Mouse (Mus musculus) hindbrain, postnatal 0 days (tissue): Measurements from ENCODE around the gene Phrf1. TPM values are rescaled to one million over a fixed set of nuclear protein-coding genes. Genes with fewer than 3 reads are reported as not detected.
A peak's percentile ranks its signal among the peaks of the same experiment; 100 is the strongest.

Experiments used
- ATAC-seq: fragments of 200-750 bp; cut with Nextera tagmentation; 2 replicates; pipeline ENCODE4 v1.8.0; 2017; ENCODE audit warnings: mild to moderate bottlenecking, moderate TSS enrichment, moderate library complexity
- DNase-seq: peaks from one replicate; pipeline ENCODE4 v3.0.0-alpha.2; 2015; ENCODE audit warnings: low spot score
- H3K27ac ChIP-seq: fragments of 300-500 bp; sonication (generic); 2 replicates; pipeline ENCODE4 v1.5.1; 2014; ENCODE audit warnings: mild to moderate bottlenecking
- H3K27me3 ChIP-seq: fragments of 300-500 bp; sonication (generic); 2 replicates; pipeline ENCODE4 v1.6.1; 2014; ENCODE audit warnings: low read length, mixed read lengths; ENCODE audit not compliant: insufficient read depth
- H3K36me3 ChIP-seq: fragments of 300-500 bp; sonication (generic); 2 replicates; pipeline ENCODE4 v1.6.1; 2014; ENCODE audit warnings: low read length, mixed read lengths; ENCODE audit not compliant: insufficient read depth
- H3K4me1 ChIP-seq: fragments of 300-500 bp; sonication (generic); 2 replicates; pipeline ENCODE4 v1.6.1; 2014; ENCODE audit warnings: antibody characterized with exemption, low read length, mixed read lengths; ENCODE audit not compliant: insufficient read depth
- H3K4me2 ChIP-seq: fragments of 300-500 bp; sonication (generic); 2 replicates; pipeline ENCODE4 v1.6.1; 2014; ENCODE audit warnings: low read depth, mild to moderate bottlenecking, low read length, moderate library complexity, mixed read lengths
- H3K4me3 ChIP-seq: fragments of 300-500 bp; sonication (generic); 2 replicates; pipeline ENCODE4 v1.5.1; 2014; ENCODE audit warnings: low read length
- H3K9ac ChIP-seq: fragments of 300-500 bp; sonication (generic); replicated peaks from 2 replicates; pipeline ENCODE4 v1.6.1; 2014; ENCODE audit warnings: mild to moderate bottlenecking, low read length, moderate library complexity, mixed read lengths
- H3K9me3 ChIP-seq: fragments of 300-500 bp; sonication (generic); 2 replicates; pipeline ENCODE4 v1.6.1; 2016; ENCODE audit warnings: low read length, mixed read lengths
- CTCF ChIP-seq: IDR thresholded peaks from 2 replicates; pipeline ENCODE4 v1.5.1; 2016; ENCODE audit warnings: antibody characterized with exemption, control low read depth, low read depth
- WGBS: fragments of 180-500 bp; shearing (Covaris S2); extraction: QIAGEN DNeasy Blood & Tissue Kit; methylation state at CpG from one replicate; pipeline ENCODE4 v1.1.7; 2014; 5-methylcytosine and 5-hydroxymethylcytosine counted together
- polyA plus RNA-seq: library from polyadenylated mRNA; unstranded; fragments of >200 nt; fragmentation: Nextera tagmentation; extraction: Ambion mirVana; gene quantifications from 2 replicates; pipeline ENCODE4 v1.2.1, GENCODE M21; 2015
- total RNA-seq: library from RNA; depleted of rRNA; stranded (reverse); fragments of >200 nt; gene quantifications from 2 replicates; pipeline ENCODE4 v1.2.3, GENCODE M21; 2014

Phrf1 gene
- total and polyA plus RNA-seq, 2 experiments from 2014 or later: 38.0 to 56.4 TPM

DNA sequence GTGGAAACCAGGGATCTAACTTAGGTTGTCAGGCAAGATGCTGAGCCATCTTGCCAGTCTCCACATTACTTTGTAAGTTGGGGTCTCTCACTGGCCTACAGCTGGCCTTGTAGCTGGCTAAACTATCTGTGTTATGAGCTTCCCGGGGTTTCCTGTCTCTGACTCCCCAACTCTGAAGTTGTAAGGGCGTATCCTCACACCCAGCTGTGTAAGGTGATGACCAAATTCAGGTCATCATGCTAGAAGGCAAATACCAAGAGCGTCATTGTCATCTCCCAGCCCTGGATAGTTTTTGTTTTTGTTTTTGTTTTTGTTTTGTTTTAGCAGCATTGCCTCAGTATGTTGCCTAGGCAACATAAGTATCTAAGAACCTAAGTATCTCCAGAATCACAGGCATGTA, 42.0 kb downstream of the Phrf1 start:
- Histone ChIP-seq H3K27ac (no peak overlapping the region), H3K9me3 (no peaks in the 10 kb centered on the region), H3K36me3 (no peaks in the 10 kb centered on the region), H3K4me2 (no peak overlapping the region), H3K4me1 (no peaks in the 10 kb centered on the region), H3K4me3 (no peak overlapping the region), H3K27me3 (no peaks in the 10 kb centered on the region), H3K9ac (no peak overlapping the region)
- no peak for ATAC-seq
- no peak for DNase-seq
- 85% methylated on average over 3 of the region's 3 CpGs for WGBS
- no peak for TF ChIP-seq CTCF

DNA sequence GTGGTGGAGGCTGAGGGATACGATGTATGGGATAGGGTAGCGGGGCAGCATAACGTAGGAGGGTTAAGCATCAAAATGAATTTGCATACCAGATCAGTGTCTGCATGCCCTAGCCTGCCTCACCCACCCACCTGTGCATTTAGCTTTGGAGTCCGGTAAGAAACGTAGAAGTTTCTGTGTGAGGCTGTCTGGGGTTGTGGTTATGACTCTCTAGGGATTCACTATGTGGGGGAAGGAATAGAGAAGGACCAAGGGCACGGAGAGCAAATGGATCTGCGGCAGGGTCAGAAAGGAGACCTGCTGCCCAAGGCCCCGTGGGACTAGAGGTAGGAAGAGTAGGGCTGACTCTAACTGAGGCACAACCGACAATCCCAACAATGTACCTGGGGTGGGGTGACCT, 46.8 kb downstream of the Phrf1 start:
- no peaks in the 10 kb centered on the region for H3K36me3 ChIP-seq
- DNase-seq (no peak), ATAC-seq (no peak)
- no peak overlapping the region for H3K4me3 ChIP-seq
- WGBS: 86% methylated on average over 9 of the region's 9 CpGs
- H3K27ac ChIP-seq: no peak overlapping the region
- H3K9me3 ChIP-seq: no peaks in the 10 kb centered on the region
- no peak overlapping the region for H3K4me2 ChIP-seq
- no peak overlapping the region for H3K9ac ChIP-seq
- no peaks in the 10 kb centered on the region for H3K27me3 ChIP-seq
- peaks cover 8% of the 10 kb centered on the region; the same call in 1 of the 2 replicates for H3K4me1 ChIP-seq
- TF ChIP-seq CTCF: no peak

DNA sequence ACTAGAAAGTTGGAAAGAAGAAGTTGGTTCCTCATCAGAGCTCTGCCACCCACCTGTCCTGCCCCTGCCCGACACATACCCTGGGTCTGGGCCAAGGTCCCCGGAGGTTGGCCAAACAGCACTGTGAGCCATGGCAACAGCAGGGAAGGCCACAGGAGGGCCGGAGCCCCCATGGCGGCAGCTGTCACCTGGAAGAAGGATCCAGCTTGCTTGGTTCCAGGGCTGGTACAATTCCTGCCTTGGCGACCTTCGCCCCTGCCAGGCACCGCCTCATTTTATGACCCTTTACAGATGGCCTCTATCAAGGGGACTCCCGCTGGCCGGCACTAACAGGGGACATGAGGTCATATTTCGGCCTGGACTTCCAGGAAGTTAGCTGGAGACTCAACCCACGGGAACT, 48.0 kb downstream of the Phrf1 start, which contains the start of gene Cdhr5:
Cdhr5 (minus strand) TSS at position 241 of the 400 bp plus-strand sequence.
- no peak for ATAC-seq
- Histone ChIP-seq H3K9ac (no peak within 1 kb of the TSS), H3K36me3 (no peaks in the 10 kb centered on the region), H3K27ac (no peak within 1 kb of the TSS), H3K4me3 (no peak within 1 kb of the TSS), H3K4me1 (peaks cover 8% of the 10 kb centered on the region; the same call in 1 of the 2 replicates), H3K4me2 (no peak within 1 kb of the TSS), H3K27me3 (no peaks in the 10 kb centered on the region), H3K9me3 (no peaks in the 10 kb centered on the region)
- no peak for TF ChIP-seq CTCF
- DNase-seq: no peak
- WGBS: 72% methylated on average over 11 of the region's 11 CpGs

DNA sequence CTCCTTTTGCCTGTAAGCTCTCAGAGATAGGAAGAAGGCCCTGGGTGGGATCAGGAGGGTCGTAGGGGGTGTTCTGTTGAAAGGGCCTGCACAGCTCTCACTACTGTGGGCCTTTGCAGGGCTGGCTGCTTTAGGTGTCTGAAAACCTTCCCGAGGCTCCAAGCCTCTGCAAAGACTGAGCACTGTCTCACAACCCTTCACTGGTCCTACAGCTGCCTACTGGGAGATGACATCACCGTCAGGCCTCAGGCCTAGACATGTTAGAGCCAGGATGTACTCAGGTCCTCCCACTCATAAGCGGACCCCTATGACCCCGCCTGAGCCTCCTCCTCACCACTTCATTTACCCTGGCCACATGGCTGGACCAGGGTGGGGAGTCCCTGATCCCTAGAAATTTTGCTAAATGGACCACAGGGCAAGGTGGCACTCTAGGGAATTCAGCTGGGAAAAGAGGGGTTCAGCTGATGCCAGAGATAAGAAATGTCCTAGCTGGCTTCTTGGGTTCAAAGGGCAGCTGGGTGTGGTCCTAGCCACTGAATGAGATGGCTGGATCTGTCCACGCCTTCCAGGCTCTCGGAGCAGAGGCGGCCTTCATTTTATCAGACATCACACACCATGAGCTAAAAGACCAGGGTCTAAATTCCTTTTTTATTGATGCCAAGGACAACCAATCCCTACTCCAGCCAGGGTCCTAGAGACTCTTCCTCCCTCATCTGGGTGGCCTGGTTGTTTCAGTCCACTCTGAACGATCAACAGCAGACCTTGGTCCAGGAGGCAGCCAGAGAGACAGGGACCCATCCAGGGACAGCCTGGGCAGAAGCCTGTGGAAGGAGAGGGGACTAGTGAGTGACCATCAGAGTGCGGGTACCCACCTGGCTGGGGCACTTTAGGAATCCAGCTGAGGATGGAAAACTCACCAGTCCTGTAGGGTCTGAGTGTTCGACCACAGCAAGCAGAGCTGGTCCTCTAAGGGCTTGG, 49.4 kb downstream of the Phrf1 start:
- no peak for DNase-seq
- WGBS: 86% methylated on average over 11 of the region's 11 CpGs
- no peaks in the 10 kb centered on the region for H3K9me3 ChIP-seq
- H3K36me3 ChIP-seq: no peaks in the 10 kb centered on the region
- no peak for TF ChIP-seq CTCF
- H3K27ac ChIP-seq: no peak overlapping the region
- H3K27me3 ChIP-seq: no peaks in the 10 kb centered on the region
- no peak overlapping the region for H3K4me3 ChIP-seq
- peak overlapping the region; percentile 98 for H3K4me2 ChIP-seq
- ATAC-seq: peak; percentile 1; the same call in 1 of the 2 replicates
- H3K9ac ChIP-seq: no peak overlapping the region
- peaks cover 8% of the 10 kb centered on the region; the same call in 1 of the 2 replicates for H3K4me1 ChIP-seq

DNA sequence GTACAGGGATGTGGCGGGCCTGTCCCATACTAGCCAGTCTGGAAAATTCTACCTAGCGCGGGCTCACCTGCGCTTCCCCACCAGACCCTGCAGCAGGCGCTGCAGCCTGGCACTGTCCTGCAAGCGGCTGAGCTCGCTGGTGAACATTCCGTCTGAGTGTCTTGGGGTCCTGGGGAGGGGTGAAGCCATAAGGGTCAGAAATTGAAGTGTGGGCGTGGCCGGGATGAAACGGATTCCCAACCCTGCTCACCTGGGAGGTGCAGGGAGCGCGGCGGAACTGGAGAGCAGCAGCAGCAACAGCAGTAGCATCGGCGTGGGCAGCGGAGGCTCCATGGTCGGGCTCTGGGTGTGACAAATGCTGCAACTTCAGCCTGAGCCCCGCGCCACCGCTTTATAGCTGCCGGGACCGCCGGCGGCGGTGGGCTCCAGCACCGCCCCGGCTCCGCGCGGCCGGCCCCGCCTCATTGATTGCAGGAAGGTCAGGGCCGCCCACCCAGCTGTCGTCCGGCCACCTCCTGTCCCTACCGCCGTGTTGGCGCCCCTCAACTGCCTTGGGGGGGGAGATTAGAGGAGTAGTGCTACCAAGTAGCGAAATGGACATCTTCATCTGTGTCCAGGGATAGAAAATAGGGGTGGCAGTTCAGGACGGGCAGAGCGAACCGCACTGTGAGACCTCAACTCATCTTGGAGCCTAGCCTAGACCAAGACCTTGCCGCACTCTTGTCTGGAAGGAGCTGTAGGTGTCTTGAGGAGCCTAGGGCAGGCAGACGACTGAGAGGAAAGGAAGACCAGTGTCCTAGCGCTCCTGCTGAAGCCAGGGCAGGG, 50.4 kb downstream of the Phrf1 start, which contains the start of gene Sct:
Sct (minus strand) TSS at position 368 of the 825 bp plus-strand sequence.
- Histone ChIP-seq H3K27ac (peak within 1 kb of the TSS; percentile 41; the same call in 1 of the 2 replicates), H3K9me3 (no peaks in the 10 kb centered on the region), H3K27me3 (no peaks in the 10 kb centered on the region), H3K36me3 (no peaks in the 10 kb centered on the region), H3K9ac (peak within 1 kb of the TSS; percentile 51), H3K4me1 (peaks cover 8% of the 10 kb centered on the region; the same call in 1 of the 2 replicates), H3K4me2 (peak within 1 kb of the TSS; percentile 98), H3K4me3 (peak within 1 kb of the TSS; percentile 48)
- WGBS: 3% methylated on average over 46 of the region's 46 CpGs
- ATAC-seq (peak; percentile 81), DNase-seq (peak; percentile 77)
- peak; percentile 81 for TF ChIP-seq CTCF

DNA sequence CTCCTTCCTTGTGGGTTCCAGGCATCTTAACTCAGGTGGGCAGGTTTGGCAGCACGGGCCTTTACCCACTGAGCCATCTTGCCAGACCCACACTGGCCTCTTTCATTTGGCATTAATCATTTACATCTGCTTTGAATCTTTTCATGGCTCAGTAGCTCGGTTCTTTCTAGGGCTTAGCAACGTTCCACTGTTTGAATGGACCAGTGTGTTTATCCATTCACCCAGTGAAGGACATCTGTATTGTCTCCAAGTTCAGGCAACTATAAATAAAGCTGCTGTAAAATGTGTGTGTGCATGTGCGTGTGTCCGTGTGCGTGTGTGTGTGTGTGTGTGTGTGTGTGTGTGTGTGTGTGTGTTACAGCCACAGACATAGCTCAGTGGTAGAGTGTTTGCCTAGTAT, 52.9 kb downstream of the Phrf1 start:
- ATAC-seq (peak; percentile 36), DNase-seq (no peak)
- Histone ChIP-seq H3K4me1 (peaks cover 8% of the 10 kb centered on the region; the same call in 1 of the 2 replicates), H3K4me2 (no peak overlapping the region), H3K27me3 (no peaks in the 10 kb centered on the region), H3K36me3 (no peaks in the 10 kb centered on the region), H3K27ac (no peak overlapping the region), H3K9ac (no peak overlapping the region), H3K9me3 (no peaks in the 10 kb centered on the region), H3K4me3 (no peak overlapping the region)
- no peak for TF ChIP-seq CTCF
- WGBS: 44% methylated on average over 6 of the region's 6 CpGs
